Mouse (Mus musculus): Measurements from ENCODE around the gene Otol1.

DNA sequence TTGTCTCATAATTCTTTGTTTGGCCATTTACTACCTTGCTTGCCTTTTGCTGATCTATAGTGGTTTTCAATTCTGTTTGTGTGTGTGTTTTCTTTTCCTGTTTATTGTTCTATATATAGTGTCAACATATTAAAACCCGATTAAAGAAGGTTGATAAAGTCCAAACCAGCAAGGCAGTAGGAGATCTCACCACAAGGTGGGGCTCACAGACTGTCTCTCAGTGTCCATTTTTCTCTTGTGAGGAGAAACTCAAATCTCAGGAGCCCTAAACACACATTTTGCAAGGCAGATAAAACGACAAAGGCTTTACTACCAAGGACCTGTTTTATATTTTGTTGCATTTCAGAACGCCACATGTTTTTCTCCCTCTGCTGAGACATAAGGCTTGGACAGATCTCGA is 28.2 kb downstream of the Otol1 start:
- TF ChIP-seq CTCF (IDR thresholded peaks at IDR 0.05; ENCODE audit: low read depth, low read length) (no peak), POLR2A (IDR thresholded peaks at IDR 0.05; ENCODE audit: insufficient read depth, low read length) (no peak), EP300 (IDR thresholded peaks at IDR 0.05; ENCODE audit: insufficient read depth, low read depth, low read length) (no peak)
